Mouse (Mus musculus): ENCODE measurements at regions not wholly inside any gene's neighbourhood (a gene's known extent, or its start where the extent isn't known, plus 50 kb on each side); places are given as distances from the start of the nearest gene placed in this dataset.

DNA sequence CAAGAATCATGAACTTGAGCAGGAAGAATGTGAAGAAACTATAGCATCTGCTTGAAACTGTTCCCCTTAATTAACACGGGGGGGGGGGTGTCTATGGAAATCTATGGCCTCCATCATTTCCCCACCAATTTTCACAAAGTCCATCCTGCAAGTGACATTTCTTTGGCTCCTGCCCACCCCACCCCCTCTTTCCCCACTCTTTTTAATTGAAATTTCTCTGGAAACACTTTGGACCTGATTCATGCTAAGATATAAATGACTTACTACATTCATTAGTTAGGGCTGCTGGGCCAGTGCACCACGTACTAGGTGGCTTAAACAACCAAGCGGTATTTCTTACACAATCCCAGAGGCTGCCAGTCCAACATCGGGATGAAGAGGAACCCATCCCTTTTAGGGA is 169.4 kb downstream of the Sox9 start:
- TF ChIP-seq POLR2A (IDR thresholded peaks at IDR 0.05; ENCODE audit: borderline replicate concordance, low read depth, low read length) (no peak), CTCF (IDR thresholded peaks at IDR 0.05; ENCODE audit: low read depth, low read length) (no peak)

Data from bone marrow macrophage, adult 2 months (primary cell).